Mouse (Mus musculus) embryonic stem cell, embryonic (primary cell): ENCODE measurements at regions not wholly inside any gene's neighbourhood (a gene's known extent, or its start where the extent isn't known, plus 50 kb on each side); places are given as distances from the start of the nearest gene placed in this dataset.
"Not testable (repeated sequence)": the region's sequence is repeated elsewhere in the genome, so short reads cannot be mapped to it uniquely, and the experiment has no call there.

Source experiments
- CTCF ChIA-PET, 4 experiments: fragments of 300-600 bp in 2 of 4; fragments of 350-600 bp in 2 of 4; sonication (Branson Sonifier 250); formaldehyde crosslinking; loops; one replicate each; lab custom pipeline; 2022; ENCODE audit warnings: inconsistent platforms in 2 of 4; lab: Charles Lee
- POLR2A ChIA-PET, 4 experiments: fragments of 300-600 bp in 2 of 4; fragments of 350-600 bp in 2 of 4; sonication (Branson Sonifier 250); formaldehyde crosslinking; loops; one replicate each; lab custom pipeline; 2022; ENCODE audit warnings: antibody characterized with exemption in 4 of 4, inconsistent platforms in 1 of 4; lab: Charles Lee

GRCm38 (mm10) chr13:103638038-103638437, 136.4 kb downstream of the Srek1 start:
- CTCF ChIA-PET = no interaction called here

GRCm38 (mm10) chr13:103637414-103637813, 137.0 kb downstream of the Srek1 start:
- POLR2A ChIA-PET = no interaction called here
- CTCF ChIA-PET = no interaction called here

More at GRCm38 (mm10) chr13:103638038-103638437, 136.4 kb downstream of the Srek1 start:
- POLR2A ChIA-PET = no interaction called here

- CTCF ChIA-PET = no interaction called here
- POLR2A ChIA-PET = no interaction called here
These were observed 137.8 kb downstream of the Srek1 start for GRCm38 (mm10) chr13:103636595-103636994.

DNA sequence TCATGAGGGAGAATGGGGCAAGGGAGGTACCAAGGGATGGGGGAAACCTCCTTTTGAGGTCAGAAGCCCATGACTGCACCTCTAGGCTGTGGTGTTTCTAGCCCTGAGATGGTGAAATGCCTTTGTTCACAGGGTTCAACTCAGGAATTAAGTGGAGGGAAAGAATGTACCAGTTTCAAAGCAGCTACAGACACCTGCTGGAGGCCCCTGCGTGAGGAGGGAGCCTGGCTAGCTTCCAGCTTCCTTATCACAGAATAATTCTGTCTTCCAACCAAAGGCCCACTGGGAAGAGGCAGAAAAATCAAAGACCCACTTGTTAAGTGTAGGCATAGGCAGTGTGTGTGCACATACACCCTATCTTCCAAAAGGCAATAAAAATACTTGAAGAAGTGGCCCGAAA, 150.6 kb downstream of the Srek1 start:
- CTCF ChIA-PET = no interaction called here
- POLR2A ChIA-PET = no interaction called here

DNA sequence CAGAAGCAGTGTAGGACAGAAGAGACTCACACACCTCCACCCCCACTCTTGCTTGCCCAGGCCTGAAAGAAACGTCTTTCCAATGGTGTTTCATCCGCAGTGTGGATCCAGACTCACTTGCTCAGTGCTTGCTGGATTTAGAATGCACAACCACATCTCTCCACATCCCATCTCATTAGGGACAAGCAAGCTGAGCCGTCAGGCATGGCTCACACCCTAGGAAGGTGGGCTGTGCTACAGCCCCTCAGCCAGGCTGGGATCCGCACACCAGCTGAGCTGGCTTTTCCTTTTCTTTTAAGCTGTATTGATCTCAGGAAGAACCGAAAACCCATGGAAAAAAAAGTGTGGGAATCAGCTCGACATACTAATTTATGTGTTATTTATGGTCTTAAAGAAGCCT, 151.1 kb downstream of the Srek1 start:
- CTCF ChIA-PET = no interaction called here
- POLR2A ChIA-PET = no interaction called here

- POLR2A ChIA-PET = no interaction called here
These were observed 152.1 kb downstream of the Srek1 start for GRCm38 (mm10) chr13:103622324-103622723.

GRCm38 (mm10) chr13:103620958-103621357, 153.4 kb downstream of the Srek1 start:
- CTCF ChIA-PET = not testable (repeated sequence)
- POLR2A ChIA-PET = interaction anchor here in 1 of 4 experiments (0.6 kb wide), 1 partner anchor 22 kb away, joined by 3 read pairs; no protein-coding TSS in a partner anchor

More at GRCm38 (mm10) chr13:103622324-103622723, 152.1 kb downstream of the Srek1 start:
- CTCF ChIA-PET = no interaction called here

GRCm38 (mm10) chr13:103613333-103613725, 161.1 kb downstream of the Srek1 start:
- ChIA-PET POLR2A (no interaction called here), CTCF (no interaction called here)

GRCm38 (mm10) chr13:103612720-103613332, 161.6 kb downstream of the Srek1 start:
- ChIA-PET CTCF (no interaction called here), POLR2A (no interaction called here)

- POLR2A ChIA-PET = no interaction called here
- CTCF ChIA-PET = no interaction called here
These were observed 172.1 kb downstream of the Srek1 start for GRCm38 (mm10) chr13:103602302-103602701.

DNA sequence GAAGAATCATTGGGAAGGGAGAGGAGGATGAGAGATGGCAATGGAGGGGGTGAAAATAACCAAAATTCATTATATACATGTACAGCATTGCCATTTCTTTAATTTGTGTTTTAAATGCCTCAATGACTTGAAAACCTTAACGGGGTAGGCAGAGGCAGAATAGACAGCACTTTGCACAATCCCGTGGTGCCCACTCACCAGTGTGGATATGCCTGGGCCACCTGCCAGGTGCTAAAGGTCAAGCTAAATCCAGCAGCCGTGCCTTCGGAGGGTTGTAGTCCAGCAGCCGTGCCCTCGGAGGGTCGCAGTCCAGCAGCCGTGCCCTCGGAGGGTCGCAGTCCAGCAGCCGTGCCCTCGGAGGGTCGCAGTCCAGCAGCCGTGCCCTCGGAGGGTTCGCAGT, 182.0 kb downstream of the Srek1 start:
- POLR2A ChIA-PET = interaction anchor here in 1 of 4 experiments (0.6 kb wide), 1 partner anchor 43 kb away, joined by 4 read pairs; no protein-coding TSS in a partner anchor

GRCm38 (mm10) chr13:103591874-103592273, 182.5 kb downstream of the Srek1 start:
- POLR2A ChIA-PET = no interaction called here

More for the DNA sequence above, 182.0 kb downstream of the Srek1 start:
- CTCF ChIA-PET = no interaction called here

GRCm38 (mm10) chr13:103591381-103591780, 183.0 kb downstream of the Srek1 start:
- POLR2A ChIA-PET, CTCF ChIA-PET: not testable (repeated sequence)

More at GRCm38 (mm10) chr13:103591874-103592273, 182.5 kb downstream of the Srek1 start:
- CTCF ChIA-PET = no interaction called here

- CTCF ChIA-PET = no interaction called here
- POLR2A ChIA-PET = interaction anchor here in 1 of 4 experiments (0.6 kb wide), 1 partner anchor 69 kb away, joined by 6 read pairs; no protein-coding TSS in a partner anchor
These were observed 184.8 kb downstream of the Srek1 start for GRCm38 (mm10) chr13:103589646-103590045.

GRCm38 (mm10) chr13:103576856-103577255, 197.6 kb downstream of the Srek1 start:
- CTCF ChIA-PET = no interaction called here
- POLR2A ChIA-PET = no interaction called here

- POLR2A ChIA-PET = no interaction called here
- CTCF ChIA-PET = interaction anchor here in 1 of 4 experiments (0.8 kb wide), 1 partner anchor 10 kb away, joined by 3 read pairs; no protein-coding TSS in a partner anchor
These were observed 209.7 kb downstream of the Srek1 start for GRCm38 (mm10) chr13:103564715-103565114.

DNA sequence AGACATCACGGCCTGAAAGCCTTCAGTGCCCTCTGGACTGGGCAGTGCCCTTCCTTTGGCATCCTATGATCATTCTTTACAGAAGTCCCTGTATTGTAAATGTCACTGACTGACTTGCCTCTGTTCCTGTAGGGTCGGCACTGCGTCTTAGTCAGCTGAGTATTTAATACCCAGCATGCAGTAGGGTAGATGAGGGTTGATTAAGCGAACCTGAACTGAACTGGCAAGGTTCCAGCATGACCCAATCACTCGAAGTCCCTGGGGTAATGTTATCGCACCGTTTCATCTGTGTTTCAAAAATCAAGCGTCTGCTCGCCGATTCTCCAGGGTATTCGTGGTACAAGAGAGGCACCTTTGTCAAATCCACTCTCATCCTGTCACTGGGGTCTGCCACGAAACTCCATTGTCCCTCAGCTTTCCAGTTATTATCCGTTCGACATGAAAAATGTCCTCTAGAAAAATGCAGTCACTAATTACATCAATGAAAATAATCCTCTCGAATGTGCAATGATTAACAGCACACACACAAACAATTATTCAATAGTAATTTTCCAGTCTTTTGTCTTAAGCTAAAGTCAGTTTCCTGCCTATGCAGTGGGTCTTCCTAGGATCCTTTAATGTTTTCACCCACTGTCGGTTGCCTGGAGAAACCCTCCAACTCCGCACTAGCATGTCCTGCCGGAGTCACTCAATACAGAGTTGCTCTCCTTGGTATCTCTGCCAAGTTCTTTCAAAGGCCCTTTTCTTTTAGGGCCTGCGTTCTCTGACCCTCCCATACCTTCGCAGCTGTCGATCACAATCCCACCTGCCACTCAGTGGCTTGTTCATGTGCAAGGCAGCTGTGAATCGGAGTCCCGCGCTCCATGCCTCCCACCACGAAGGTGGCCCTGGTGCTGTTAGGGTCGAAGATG, 212.4 kb downstream of the Srek1 start:
- CTCF ChIA-PET = no interaction called here
- POLR2A ChIA-PET = no interaction called here

DNA sequence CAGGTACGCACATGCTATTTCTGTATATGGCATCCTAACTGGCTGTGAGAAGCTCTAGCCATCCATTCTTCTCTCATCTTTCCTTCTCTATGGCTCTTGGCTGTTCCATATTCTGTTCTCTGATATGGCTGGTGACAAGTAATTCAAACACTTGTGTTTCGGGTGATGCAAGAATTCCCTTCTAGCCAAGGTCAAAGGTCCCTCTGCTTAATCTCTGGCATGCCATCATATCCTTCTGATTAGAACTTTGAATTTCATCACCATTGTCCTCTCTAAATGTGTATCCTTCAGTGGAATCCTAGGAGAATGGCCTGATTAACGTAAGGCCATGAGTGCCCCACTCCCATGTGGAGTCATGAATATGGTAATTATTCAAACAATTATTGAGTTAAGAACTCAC, 215.5 kb downstream of the Srek1 start:
- ChIA-PET POLR2A (no interaction called here), CTCF (no interaction called here)

DNA sequence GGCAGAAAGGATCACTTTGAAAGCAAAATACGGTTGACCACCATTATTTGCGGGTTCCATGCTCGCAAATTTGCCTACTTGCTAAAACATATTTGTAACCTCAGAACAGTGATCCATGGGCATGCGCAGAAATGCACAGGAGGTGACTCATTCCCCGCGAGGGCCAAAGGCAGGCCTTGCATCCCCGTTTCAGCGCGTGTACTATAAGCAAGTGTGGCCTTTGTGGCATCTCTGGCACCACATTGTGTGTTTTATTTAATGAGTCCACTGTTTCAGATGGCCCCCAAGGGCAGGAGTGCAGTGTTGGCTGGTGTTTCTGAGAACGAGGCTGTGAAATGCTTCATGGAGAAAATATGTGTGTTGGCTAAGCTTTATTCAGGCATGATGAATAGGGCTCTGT, 205.3 kb upstream of the Mast4 start:
- ChIA-PET POLR2A (no interaction called here), CTCF (no interaction called here)

DNA sequence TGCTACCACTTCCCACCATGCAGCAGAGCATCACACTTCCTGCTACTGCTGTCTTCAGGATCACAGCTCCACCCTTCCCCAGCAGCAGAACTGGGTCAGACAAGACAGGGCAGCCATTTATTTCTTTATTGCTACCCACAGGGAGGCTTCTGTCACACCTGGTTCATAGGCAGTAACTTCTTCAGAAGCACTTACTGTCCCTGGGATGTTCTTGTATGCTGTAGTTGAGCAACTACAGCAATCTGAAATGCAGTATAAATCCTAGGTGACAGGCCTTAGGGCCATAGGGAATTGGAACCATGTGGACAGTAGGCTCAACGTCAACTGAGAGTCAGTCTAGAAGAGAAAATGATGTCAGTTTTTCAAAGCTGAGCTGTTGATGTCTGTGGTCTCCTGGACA, 179.5 kb upstream of the Mast4 start:
- ChIA-PET CTCF (no interaction called here), POLR2A (interaction anchor here in 1 of 4 experiments (0.5 kb wide), 1 partner anchor 23 kb away, joined by 5 read pairs; no protein-coding TSS in a partner anchor)
